Mouse (Mus musculus) forebrain, embryonic 14.5 days (tissue): Measurements from ENCODE around the gene Rsph10b. TPM values are rescaled to one million over a fixed set of nuclear protein-coding genes. Genes with fewer than 3 reads are reported as not detected.

Experiments used
- ATAC-seq: fragments of 200-750 bp; cut with Nextera tagmentation; 2 replicates; pipeline ENCODE4 v1.8.0; 2017; ENCODE audit warnings: mild to moderate bottlenecking, moderate library complexity
- DNase-seq: peaks from one replicate; pipeline ENCODE4 v3.0.0-alpha.2; 2015; ENCODE audit warnings: low spot score
- H3K27ac ChIP-seq: fragments of 300-500 bp; sonication (generic); 2 replicates; pipeline ENCODE4 v1.5.1; 2014; ENCODE audit warnings: low read depth, mild to moderate bottlenecking, control low read depth, low read length, moderate library complexity
- H3K27me3 ChIP-seq: fragments of 300-500 bp; sonication (generic); replicated peaks from 2 replicates; pipeline ENCODE4 v1.6.1; 2014; ENCODE audit warnings: low read length, control low read depth, mixed read lengths; ENCODE audit not compliant: control insufficient read depth, insufficient read depth
- H3K36me3 ChIP-seq: fragments of 300-500 bp; sonication (generic); 2 replicates; pipeline ENCODE4 v1.6.1; 2014; ENCODE audit warnings: low read length, control low read depth; ENCODE audit not compliant: control insufficient read depth, insufficient read depth
- H3K4me1 ChIP-seq: fragments of 300-500 bp; sonication (generic); 2 replicates; pipeline ENCODE4 v1.6.1; 2014; ENCODE audit warnings: antibody characterized with exemption, low read length, control low read depth; ENCODE audit not compliant: control insufficient read depth, insufficient read depth
- H3K4me2 ChIP-seq: fragments of 300-500 bp; sonication (generic); 2 replicates; pipeline ENCODE4 v1.6.1; 2014; ENCODE audit warnings: mild to moderate bottlenecking, control low read depth, low read length
- H3K4me3 ChIP-seq: fragments of 300-500 bp; sonication (generic); 2 replicates; pipeline ENCODE4 v1.5.1; 2014; ENCODE audit warnings: low read depth, low read length, control low read depth
- H3K9ac ChIP-seq: fragments of 300-500 bp; sonication (generic); 2 replicates; pipeline ENCODE4 v1.6.1; 2014; ENCODE audit warnings: mild to moderate bottlenecking, low read length, control low read depth, moderate library complexity
- H3K9me3 ChIP-seq: fragments of 300-500 bp; sonication (generic); replicated peaks from 2 replicates; pipeline ENCODE4 v1.6.1; 2016; ENCODE audit warnings: low read length, control low read depth, mixed read lengths; ENCODE audit not compliant: control insufficient read depth
- WGBS: fragments of 180-500 bp; shearing (Covaris S2); extraction: QIAGEN DNeasy Blood & Tissue Kit; methylation state at CpG from one replicate; pipeline ENCODE4 v1.1.7; 2014; 5-methylcytosine and 5-hydroxymethylcytosine counted together
- polyA plus RNA-seq: library from polyadenylated mRNA; unstranded; fragments of >200 nt; fragmentation: Nextera tagmentation; extraction: Ambion mirVana; gene quantifications from 2 replicates; pipeline ENCODE4 v1.2.1, GENCODE M21; 2014

Rsph10b gene
- polyA plus RNA-seq, 1 experiment from 2014 or later: 2.8 TPM

DNA sequence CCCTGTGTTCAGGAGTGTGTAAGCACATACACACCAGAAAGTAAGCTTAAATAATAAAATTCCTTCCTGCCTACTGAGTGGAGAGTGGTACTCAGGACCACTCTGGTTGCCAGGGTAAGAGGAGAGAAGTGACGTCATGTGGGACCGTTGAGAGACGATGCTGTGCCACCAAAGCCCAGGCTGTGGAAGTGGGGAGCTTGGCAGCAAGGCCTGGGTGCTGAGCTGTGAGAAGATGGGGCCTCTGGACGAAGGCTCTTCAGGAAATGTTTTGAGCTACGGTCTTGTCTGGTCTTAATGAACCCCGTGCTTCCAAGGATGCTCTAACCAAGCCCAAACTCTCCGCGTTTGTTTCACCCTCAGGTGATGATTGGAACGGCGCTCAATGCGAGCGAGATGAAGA is 2.2 kb upstream of the Rsph10b start:
- H3K4me3 ChIP-seq: no peak overlapping the region
- H3K36me3 ChIP-seq: peaks cover 54% of the 10 kb centered on the region
- 93% methylated on average over 12 of the region's 12 CpGs for WGBS

DNA sequence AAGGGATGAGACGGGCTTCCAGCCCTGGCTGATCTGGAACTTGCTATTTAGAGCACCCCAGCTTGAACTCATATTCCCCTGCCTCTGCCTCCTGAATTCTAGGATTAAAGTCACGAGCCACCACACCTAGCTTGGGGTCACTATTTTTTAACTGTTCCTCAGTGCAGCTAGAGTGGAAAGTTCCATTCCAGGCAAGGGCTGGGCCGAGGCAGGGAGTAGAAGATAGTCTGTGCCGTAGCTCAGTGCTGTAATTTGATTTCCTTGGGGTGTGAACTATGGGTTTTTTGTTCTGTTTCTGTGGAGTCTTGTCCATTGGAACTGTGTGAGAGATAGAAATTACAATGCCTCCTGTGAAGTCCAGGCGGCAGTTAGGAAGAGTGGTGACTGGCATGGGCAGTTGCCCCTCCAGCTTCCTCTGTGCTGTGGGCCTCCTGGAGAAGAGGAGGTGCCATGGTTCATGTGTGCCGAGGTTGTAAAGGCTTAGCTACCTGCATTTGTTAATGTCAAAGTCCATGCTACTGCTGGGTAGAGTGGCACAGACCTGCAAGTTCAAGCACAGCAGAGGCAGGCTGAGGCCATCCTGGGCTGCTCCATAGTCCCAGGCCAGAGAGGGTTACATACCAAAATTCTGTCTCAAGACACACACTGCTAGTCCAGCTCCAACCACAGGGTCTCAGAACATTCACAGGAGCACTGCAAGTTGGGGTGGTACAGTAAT is 813 bp upstream of the Rsph10b start:
- 85% methylated on average over 6 of the region's 6 CpGs for WGBS
- Histone ChIP-seq H3K9me3 (no peaks in the 10 kb centered on the region), H3K27ac (no peak overlapping the region), H3K4me3 (no peak overlapping the region), H3K36me3 (peaks cover 41% of the 10 kb centered on the region), H3K4me2 (no peak overlapping the region), H3K4me1 (no peaks in the 10 kb centered on the region), H3K9ac (no peak overlapping the region), H3K27me3 (no peaks in the 10 kb centered on the region)
- ATAC-seq (no peak), DNase-seq (no peak)

More for the DNA sequence above, 2.2 kb upstream of the Rsph10b start:
- ATAC-seq (no peak), DNase-seq (no peak)
- H3K27me3 ChIP-seq: no peaks in the 10 kb centered on the region
- no peak overlapping the region for H3K4me2 ChIP-seq
- H3K27ac ChIP-seq: no peak overlapping the region
- H3K9me3 ChIP-seq: no peaks in the 10 kb centered on the region
- no peak overlapping the region for H3K9ac ChIP-seq
- no peaks in the 10 kb centered on the region for H3K4me1 ChIP-seq

DNA sequence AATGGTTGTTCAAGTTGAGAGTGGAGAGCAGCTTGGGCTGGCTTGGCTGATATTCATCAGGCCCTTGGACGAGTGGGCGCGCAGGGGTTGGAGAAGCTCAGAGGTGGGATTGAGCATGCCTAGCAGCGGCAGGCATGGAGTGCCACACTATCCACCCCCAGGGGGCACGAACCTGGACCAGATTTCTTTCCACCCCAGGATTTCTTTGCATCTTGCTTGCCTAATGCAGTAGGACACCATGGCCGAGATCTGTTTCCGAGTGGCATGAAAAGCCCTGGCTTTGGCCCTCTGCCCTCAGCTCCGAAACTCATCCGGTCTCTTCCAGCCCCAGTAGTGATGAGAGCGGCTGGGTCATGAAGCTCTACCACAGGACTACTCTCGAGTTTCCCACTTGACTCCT is 579 bp downstream of the Rsph10b start:
- ATAC-seq (no peak), DNase-seq (no peak)
- Histone ChIP-seq H3K9me3 (no peaks in the 10 kb centered on the region), H3K27ac (no peak overlapping the region), H3K27me3 (no peaks in the 10 kb centered on the region), H3K36me3 (peaks cover 33% of the 10 kb centered on the region), H3K9ac (no peak overlapping the region), H3K4me1 (no peaks in the 10 kb centered on the region), H3K4me3 (no peak overlapping the region), H3K4me2 (no peak overlapping the region)
- 87% methylated on average over 11 of the region's 11 CpGs for WGBS

DNA sequence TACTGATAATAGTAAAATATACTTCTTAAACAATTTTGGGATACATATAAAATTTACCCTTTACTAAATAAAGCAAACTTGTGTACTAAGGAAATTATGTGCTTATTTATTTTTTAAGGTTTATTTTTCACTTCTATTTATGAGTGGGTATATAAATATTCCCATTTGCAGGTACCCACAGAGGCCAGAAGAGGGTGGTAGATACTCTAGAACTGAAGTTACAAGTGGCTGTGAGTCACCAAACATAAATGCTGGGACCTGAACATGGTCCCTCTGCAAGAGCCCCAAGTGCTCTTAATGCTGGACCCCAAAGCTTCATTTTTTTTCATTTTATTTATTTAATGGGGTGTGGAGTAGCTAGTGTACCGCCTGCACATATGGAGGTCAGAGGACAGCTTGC is 1.0 kb downstream of the Rsph10b start:
- no peaks in the 10 kb centered on the region for H3K4me1 ChIP-seq
- WGBS: 94% methylated on average over 1 of the region's 1 CpGs
- H3K4me3 ChIP-seq: no peak overlapping the region
- ATAC-seq (no peak), DNase-seq (no peak)
- H3K27me3 ChIP-seq: no peaks in the 10 kb centered on the region
- H3K4me2 ChIP-seq: no peak overlapping the region
- no peak overlapping the region for H3K27ac ChIP-seq
- H3K36me3 ChIP-seq: peaks cover 29% of the 10 kb centered on the region
- no peak overlapping the region for H3K9ac ChIP-seq
- no peaks in the 10 kb centered on the region for H3K9me3 ChIP-seq

DNA sequence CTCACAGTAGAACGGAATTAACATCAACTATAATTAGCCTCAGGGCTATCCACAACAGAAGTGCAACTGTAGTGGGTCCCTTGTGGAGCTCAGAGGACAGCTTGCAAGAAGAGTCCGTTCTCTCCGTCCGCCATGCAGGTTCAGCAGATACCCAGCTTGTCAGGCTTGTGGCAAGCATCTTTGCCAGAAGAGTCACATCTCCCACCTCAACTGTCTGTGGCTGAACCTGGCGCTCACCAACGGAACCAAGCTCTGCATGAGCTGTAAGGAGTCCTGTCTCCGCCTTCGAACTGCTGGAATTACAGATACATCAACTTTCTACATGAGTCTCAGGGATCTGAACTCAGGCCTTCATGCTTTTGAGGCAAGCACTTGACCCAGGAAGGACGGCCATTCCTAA is 3.3 kb downstream of the Rsph10b start:
- WGBS: 89% methylated on average over 9 of the region's 9 CpGs
- no peaks in the 10 kb centered on the region for H3K4me1 ChIP-seq
- H3K4me3 ChIP-seq: no peak overlapping the region
- no peak overlapping the region for H3K4me2 ChIP-seq
- H3K9me3 ChIP-seq: no peaks in the 10 kb centered on the region
- no peak overlapping the region for H3K27ac ChIP-seq
- no peaks in the 10 kb centered on the region for H3K27me3 ChIP-seq
- H3K36me3 ChIP-seq: peaks cover 8% of the 10 kb centered on the region; the same call in 1 of the 2 replicates
- no peak for ATAC-seq
- no peak overlapping the region for H3K9ac ChIP-seq
- no peak for DNase-seq

DNA sequence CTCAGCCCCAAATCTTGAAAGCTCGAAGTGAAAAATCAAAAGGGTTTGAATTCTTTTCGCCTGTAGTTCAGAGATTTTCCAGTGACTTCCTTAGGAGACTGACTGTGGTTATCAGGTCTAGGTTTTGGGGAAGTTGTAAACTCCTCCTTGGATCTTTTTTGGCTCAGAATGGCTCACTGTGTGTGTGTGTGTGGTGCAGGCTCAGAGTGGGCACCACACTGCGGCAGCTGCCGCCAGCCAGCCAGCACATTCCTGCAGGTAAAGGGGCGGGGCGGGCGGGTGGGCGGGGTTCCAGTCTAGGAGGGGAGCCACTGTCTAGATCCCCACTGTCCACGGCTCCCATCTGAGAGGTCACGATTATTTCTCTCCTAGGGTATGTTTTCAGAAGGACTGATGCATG is 8.8 kb downstream of the Rsph10b start:
- H3K9ac ChIP-seq: no peak overlapping the region

DNA sequence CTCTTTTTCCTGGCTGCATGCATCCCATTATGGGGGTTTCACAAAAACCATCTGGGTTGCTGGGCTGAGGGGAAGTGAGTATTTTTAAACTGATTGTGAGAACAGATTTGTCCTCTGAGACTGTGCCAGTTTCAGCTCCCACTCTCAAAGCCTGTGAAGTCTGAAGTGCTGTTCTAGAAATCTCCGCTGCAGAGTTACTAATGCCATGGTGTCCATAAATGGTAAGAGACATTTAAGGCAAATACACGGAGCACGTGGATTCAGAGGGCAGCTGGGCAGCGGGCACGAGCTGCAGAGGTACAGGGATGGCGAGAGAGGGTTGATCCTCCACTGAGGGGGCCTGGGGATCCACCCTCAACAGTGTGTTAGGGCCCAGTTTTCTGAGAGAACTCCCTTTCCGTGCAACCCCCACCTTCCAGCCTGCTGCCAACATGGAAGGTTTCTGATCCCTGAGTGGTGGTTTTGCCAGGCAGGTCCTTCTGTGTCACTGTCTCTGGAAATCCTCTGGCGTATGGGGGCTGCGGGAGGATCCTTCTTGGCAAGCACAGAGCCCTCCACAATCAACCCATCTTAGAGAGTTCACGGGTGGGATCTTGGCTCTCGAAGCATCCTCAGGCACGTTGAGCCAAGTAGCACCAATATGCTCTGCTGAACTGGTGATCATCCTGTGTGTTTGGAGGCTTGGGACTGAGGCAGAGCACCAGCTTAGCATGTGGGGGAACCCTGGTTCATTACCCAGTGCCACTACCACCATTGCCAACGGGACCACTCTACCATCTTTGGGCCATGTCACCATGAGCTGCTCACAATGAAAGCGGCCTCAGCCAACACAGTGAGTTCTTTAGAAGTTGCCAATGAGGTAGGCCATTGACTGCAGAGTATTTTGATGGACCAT is 10.6 kb downstream of the Rsph10b start:
- Histone ChIP-seq H3K4me2 (no peak overlapping the region), H3K36me3 (no peaks in the 10 kb centered on the region), H3K9me3 (no peaks in the 10 kb centered on the region), H3K27ac (peak overlapping the region; percentile 70; the same call in 1 of the 2 replicates), H3K9ac (no peak overlapping the region), H3K4me1 (no peaks in the 10 kb centered on the region), H3K27me3 (no peaks in the 10 kb centered on the region), H3K4me3 (no peak overlapping the region)
- 85% methylated on average over 14 of the region's 14 CpGs for WGBS
- peak; percentile 20; the same call in 1 of the 2 replicates for ATAC-seq
- peak; percentile 53 for DNase-seq

More for the DNA sequence above, 8.8 kb downstream of the Rsph10b start:
- no peak overlapping the region for H3K4me2 ChIP-seq
- 25% methylated on average over 10 of the region's 10 CpGs for WGBS
- no peaks in the 10 kb centered on the region for H3K4me1 ChIP-seq
- H3K9me3 ChIP-seq: no peaks in the 10 kb centered on the region
- no peaks in the 10 kb centered on the region for H3K36me3 ChIP-seq
- H3K4me3 ChIP-seq: no peak overlapping the region
- H3K27ac ChIP-seq: no peak overlapping the region
- ATAC-seq (no peak), DNase-seq (no peak)
- H3K27me3 ChIP-seq: no peaks in the 10 kb centered on the region

DNA sequence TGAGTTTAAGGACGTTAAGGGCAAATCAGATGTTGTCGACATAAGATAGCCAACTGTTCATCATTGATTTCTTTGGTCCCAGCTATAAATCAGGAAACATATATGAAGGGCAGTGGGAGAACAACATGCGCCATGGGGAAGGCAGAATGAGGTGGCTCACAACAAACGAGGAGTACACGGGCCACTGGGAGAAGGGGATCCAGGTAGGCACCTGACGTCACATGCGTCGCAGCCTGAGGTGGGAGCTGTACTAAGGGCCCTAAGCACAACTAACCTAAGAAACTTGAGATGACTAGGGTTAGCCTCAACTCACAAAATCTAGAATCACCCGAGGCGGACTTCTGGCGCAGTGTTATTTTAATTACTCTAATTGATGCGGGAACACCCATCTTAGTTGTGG is 15.5 kb downstream of the Rsph10b start:
- ATAC-seq (no peak), DNase-seq (no peak)
- Histone ChIP-seq H3K4me3 (no peak overlapping the region), H3K4me2 (no peak overlapping the region), H3K9me3 (no peaks in the 10 kb centered on the region), H3K27ac (no peak overlapping the region), H3K27me3 (no peaks in the 10 kb centered on the region), H3K36me3 (no peaks in the 10 kb centered on the region), H3K9ac (no peak overlapping the region), H3K4me1 (no peaks in the 10 kb centered on the region)
- WGBS: 88% methylated on average over 12 of the region's 12 CpGs

DNA sequence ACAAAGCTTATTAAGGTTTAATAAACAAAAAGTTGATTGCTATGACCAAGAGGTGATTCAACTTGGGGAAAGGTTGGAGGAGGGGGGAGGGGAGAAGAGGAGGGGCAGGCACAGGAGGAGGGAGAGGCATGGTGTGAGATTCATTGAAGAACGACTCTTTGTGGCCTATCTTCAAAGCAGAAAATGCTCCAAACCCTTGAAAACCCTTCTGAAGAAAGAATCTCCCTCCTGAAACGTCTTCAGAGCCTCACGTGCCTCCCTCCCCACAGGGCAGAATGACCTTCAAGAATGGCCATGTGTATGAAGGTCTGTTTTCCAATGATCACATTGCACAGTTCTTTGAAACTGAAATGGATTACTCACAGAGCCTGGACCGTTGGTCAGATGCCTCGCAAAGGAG is 17.2 kb downstream of the Rsph10b start:
- H3K4me1 ChIP-seq: no peaks in the 10 kb centered on the region
- H3K27ac ChIP-seq: no peak overlapping the region
- H3K36me3 ChIP-seq: no peaks in the 10 kb centered on the region
- no peak overlapping the region for H3K4me2 ChIP-seq
- H3K27me3 ChIP-seq: no peaks in the 10 kb centered on the region
- no peaks in the 10 kb centered on the region for H3K9me3 ChIP-seq
- H3K4me3 ChIP-seq: no peak overlapping the region
- DNase-seq (no peak), ATAC-seq (no peak)
- 43% methylated on average over 5 of the region's 5 CpGs for WGBS
- H3K9ac ChIP-seq: no peak overlapping the region
